Mouse (Mus musculus): ENCODE measurements at regions not wholly inside any gene's neighbourhood (a gene's known extent, or its start where the extent isn't known, plus 50 kb on each side); places are given as distances from the start of the nearest gene placed in this dataset.

GRCm38 (mm10) chr4:131585946-131586345 is 252.1 kb downstream of the Ptpru start:
- DNase-seq (ENCODE audit: low read depth): no peak

GRCm38 (mm10) chr4:131587536-131587935 is 250.6 kb downstream of the Ptpru start:
- DNase-seq (ENCODE audit: low read depth): no peak

- no peak for DNase-seq (ENCODE audit: low read depth)
These were observed 248.0 kb downstream of the Ptpru start for GRCm38 (mm10) chr4:131590136-131590535.

GRCm38 (mm10) chr4:131591456-131591855 is 246.6 kb downstream of the Ptpru start:
- DNase-seq (ENCODE audit: low read depth): no peak

- DNase-seq (ENCODE audit: low read depth): no peak
These were observed 240.1 kb downstream of the Ptpru start for GRCm38 (mm10) chr4:131597996-131598395.

GRCm38 (mm10) chr4:131614434-131614833 is 223.7 kb downstream of the Ptpru start:
- no peak for DNase-seq (ENCODE audit: low read depth)

- DNase-seq (ENCODE audit: low read depth): no peak
These were observed 222.5 kb downstream of the Ptpru start for GRCm38 (mm10) chr4:131615587-131615986.

- no peak for DNase-seq (ENCODE audit: low read depth)
These were observed 200.0 kb downstream of the Ptpru start for GRCm38 (mm10) chr4:131638105-131638504.

- no peak for DNase-seq (ENCODE audit: low read depth)
These were observed 182.1 kb downstream of the Ptpru start for GRCm38 (mm10) chr4:131656034-131656433.

- DNase-seq (ENCODE audit: low read depth): no peak
These were observed 180.2 kb downstream of the Ptpru start for GRCm38 (mm10) chr4:131657922-131658321.

GRCm38 (mm10) chr4:131660931-131661330 is 177.2 kb downstream of the Ptpru start:
- no peak for DNase-seq (ENCODE audit: low read depth)

GRCm38 (mm10) chr4:131671784-131672515 is 166.1 kb downstream of the Ptpru start:
- no peak for DNase-seq (ENCODE audit: low read depth)

- DNase-seq (ENCODE audit: low read depth): no peak
These were observed 160.1 kb downstream of the Ptpru start for GRCm38 (mm10) chr4:131677966-131678365.

GRCm38 (mm10) chr4:131683176-131683575 is 154.9 kb downstream of the Ptpru start:
- no peak for DNase-seq (ENCODE audit: low read depth)

- DNase-seq (ENCODE audit: low read depth): no peak
These were observed 152.5 kb downstream of the Ptpru start for GRCm38 (mm10) chr4:131685544-131685943.

GRCm38 (mm10) chr4:131694232-131694631 is 143.9 kb downstream of the Ptpru start:
- peak; percentile 58 for DNase-seq (ENCODE audit: low read depth)

GRCm38 (mm10) chr4:131695941-131696912 is 141.9 kb downstream of the Ptpru start:
- peak; percentile 20 for DNase-seq (ENCODE audit: low read depth)
